Mouse (Mus musculus) liver, embryonic 14.5 days (tissue): ENCODE measurements around the gene Plcd3. TPM values are rescaled to one million over a fixed set of nuclear protein-coding genes. Genes with fewer than 3 reads are reported as not detected.

Experiments
- ATAC-seq: fragments of 200-750 bp; cut with Nextera tagmentation; 2 replicates; pipeline ENCODE4 v1.8.0; 2017; ENCODE audit warnings: moderate number of reproducible peaks, mild to moderate bottlenecking, moderate library complexity; ENCODE audit not compliant: insufficient read depth
- DNase-seq, 3 experiments: peaks; one replicate each; pipeline ENCODE4 v3.0.0-alpha.2; 2012 to 2013; ENCODE audit warnings: low read depth in 3 of 3, low spot score in 3 of 3
- H3K27ac ChIP-seq: fragments of 300-500 bp; sonication (generic); 2 replicates; pipeline ENCODE4 v1.5.1; 2014; ENCODE audit warnings: moderate library complexity, mild to moderate bottlenecking, control low read depth, inconsistent platforms
- H3K27me3 ChIP-seq: fragments of 300-500 bp; sonication (generic); 2 replicates; pipeline ENCODE4 v1.6.1; 2014; ENCODE audit warnings: mild to moderate bottlenecking, low read length, moderate library complexity; ENCODE audit not compliant: control insufficient read depth, insufficient read depth
- H3K36me3 ChIP-seq: fragments of 300-500 bp; sonication (generic); replicated peaks from 2 replicates; pipeline ENCODE4 v1.6.1; 2014; ENCODE audit warnings: low read depth; ENCODE audit not compliant: control insufficient read depth, insufficient read depth
- H3K4me1 ChIP-seq, 2 experiments: fragments of 200-500 bp in 1 of 2; fragments of 300-500 bp in 1 of 2; sonication (generic) in 1 of 2; replicated peaks; 2 replicates each; pipeline ENCODE4 v1.6.1; 2012 to 2014; ENCODE audit warnings: antibody characterized with exemption in 1 of 2, inconsistent platforms in 1 of 2, low read length in 1 of 2; ENCODE audit not compliant: control insufficient read depth in 2 of 2, insufficient read depth in 2 of 2
- H3K4me2 ChIP-seq: fragments of 300-500 bp; sonication (generic); 2 replicates; pipeline ENCODE4 v1.6.1; 2014; ENCODE audit warnings: low read depth, mild to moderate bottlenecking, control low read depth, moderate library complexity
- H3K4me3 ChIP-seq, 2 experiments: fragments of 200-500 bp in 1 of 2; fragments of 300-500 bp in 1 of 2; sonication (generic) in 1 of 2; 2 replicates each; pipeline ENCODE4 v1.5.1; 2012 to 2014; ENCODE audit warnings: low read depth in 2 of 2, low read length in 2 of 2, mild to moderate bottlenecking in 2 of 2, control low read depth in 1 of 2, inconsistent platforms in 1 of 2, moderate library complexity in 1 of 2; ENCODE audit not compliant: insufficient read depth in 1 of 2
- H3K9ac ChIP-seq: fragments of 300-500 bp; sonication (generic); replicated peaks from 2 replicates; pipeline ENCODE4 v1.6.1; 2014; ENCODE audit warnings: mild to moderate bottlenecking, control low read depth, moderate library complexity
- H3K9me3 ChIP-seq: fragments of 300-500 bp; sonication (generic); 2 replicates; pipeline ENCODE4 v1.6.1; 2016; ENCODE audit warnings: low read length, mixed read lengths; ENCODE audit not compliant: control insufficient read depth
- CTCF ChIP-seq: IDR thresholded peaks from 2 replicates; pipeline ENCODE4 v1.5.1; 2016; ENCODE audit warnings: antibody characterized with exemption, low read depth, control low read depth
- EP300 ChIP-seq: IDR thresholded peaks from 2 replicates; pipeline ENCODE4 v1.6.1; 2016; ENCODE audit warnings: antibody characterized with exemption, low read depth
- WGBS: fragments of 180-500 bp; shearing (Covaris S2); extraction: QIAGEN DNeasy Blood & Tissue Kit; methylation state at CpG from one replicate; pipeline ENCODE4 v1.1.7; 2014; ENCODE audit not compliant: insufficient replicate concordance; 5-methylcytosine and 5-hydroxymethylcytosine counted together
- polyA plus RNA-seq, 2 experiments: library from polyadenylated mRNA; depleted of rRNA in 1 of 2; stranded (reverse) in 1 of 2; unstranded in 1 of 2; fragments of >200 nt; fragmentation: Nextera tagmentation in 1 of 2; extraction: Ambion mirVana in 1 of 2; gene quantifications; 2 replicates each; pipeline versions ENCODE4 v1.2.1 to v1.2.3; 2012 to 2014

Plcd3 gene
- polyA plus RNA-seq, 2 experiments, result 0.29 to 0.31 TPM

- H3K9me3 ChIP-seq, result no peaks in the 10 kb centered on the region
- no peak overlapping the region for H3K4me3 ChIP-seq
- no peak overlapping the region for H3K27ac ChIP-seq
- TF ChIP-seq EP300, result no peak
- TF ChIP-seq CTCF, result no peak
- no peak for DNase-seq
- WGBS, result 76% methylated on average over 8 of the region's 8 CpGs
- H3K36me3 ChIP-seq, result peaks cover 46% of the 10 kb centered on the region
- H3K4me2 ChIP-seq, result no peak overlapping the region
- H3K4me1 ChIP-seq, result no peaks in the 10 kb centered on the region
- no peaks in the 10 kb centered on the region for H3K27me3 ChIP-seq
- H3K9ac ChIP-seq, result no peak overlapping the region
- no peak for ATAC-seq
These were observed 55.2 kb downstream of the Plcd3 start for GRCm38 (mm10) chr11:103046286-103046685.

- TF ChIP-seq EP300 (no peak), CTCF (no peak)
These were observed 57.5 kb downstream of the Plcd3 start for GRCm38 (mm10) chr11:103043982-103044381.

DNA sequence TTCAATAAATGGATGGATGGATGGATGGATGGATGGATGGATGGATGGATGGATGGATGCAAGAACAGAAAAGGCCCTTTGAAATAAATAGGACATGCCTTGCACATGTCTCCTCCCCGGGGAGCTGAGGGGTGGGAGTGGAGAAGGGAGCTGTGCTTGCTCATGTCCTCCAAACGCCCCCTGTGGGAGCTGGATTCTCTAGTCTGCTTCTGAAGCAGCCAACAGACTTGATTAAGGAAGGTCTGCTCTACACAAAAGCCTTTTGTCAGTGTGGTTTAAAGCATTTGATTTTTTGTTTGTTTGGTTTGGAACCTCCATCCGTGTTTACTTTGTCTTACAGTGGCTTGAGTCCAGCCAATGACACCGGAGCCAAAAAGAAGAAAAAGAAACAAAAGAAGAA, 58.6 kb downstream of the Plcd3 start:
- Histone ChIP-seq H3K27me3 (no peaks in the 10 kb centered on the region), H3K9me3 (no peaks in the 10 kb centered on the region), H3K4me1 (peaks cover 2 to 6% of the 10 kb centered on the region in 2 experiments; a peak in 1 of 4 replicates), H3K36me3 (peaks cover 36% of the 10 kb centered on the region), H3K4me2 (no peak overlapping the region), H3K9ac (no peak overlapping the region), H3K27ac (no peak overlapping the region), H3K4me3 (no peak overlapping the region)
- no peak for ATAC-seq
- no peak for DNase-seq
- 88% methylated on average over 4 of the region's 4 CpGs for WGBS
- TF ChIP-seq EP300 (no peak), CTCF (no peak)

More at GRCm38 (mm10) chr11:103043982-103044381, 57.5 kb downstream of the Plcd3 start:
- Histone ChIP-seq H3K4me3 (no peak overlapping the region), H3K36me3 (peaks cover 36% of the 10 kb centered on the region), H3K4me1 (peaks cover 2 to 6% of the 10 kb centered on the region in 2 experiments; a peak in 1 of 4 replicates), H3K27ac (no peak overlapping the region), H3K4me2 (no peak overlapping the region), H3K9me3 (no peaks in the 10 kb centered on the region), H3K9ac (no peak overlapping the region), H3K27me3 (no peaks in the 10 kb centered on the region)
- no peak for DNase-seq
- ATAC-seq, result no peak
- 90% methylated on average over 3 of the region's 3 CpGs for WGBS

DNA sequence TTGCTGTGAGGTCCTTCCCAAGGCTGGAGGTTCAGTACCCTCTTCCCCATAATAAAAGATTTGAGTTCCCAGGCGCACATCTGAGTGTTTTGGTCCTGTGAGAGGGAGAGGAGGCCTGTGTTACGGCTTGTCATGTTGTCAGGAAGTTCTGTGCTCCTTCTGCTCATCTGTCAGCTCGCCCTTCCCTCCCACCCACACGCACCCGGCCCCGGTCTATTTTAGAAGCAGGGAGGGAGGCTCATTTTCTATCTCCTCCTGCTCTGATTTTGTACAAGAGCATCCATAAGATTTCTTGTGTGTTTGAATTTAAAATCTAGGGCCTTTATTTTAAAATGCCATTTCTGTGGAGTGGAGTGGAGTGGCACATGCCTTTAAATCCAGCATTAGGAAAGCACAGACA, 63.4 kb downstream of the Plcd3 start:
- DNase-seq, result no peak
- peaks cover under 1% of the 10 kb centered on the region; the same call in 1 of the 2 replicates for H3K36me3 ChIP-seq
- no peaks in the 10 kb centered on the region for H3K27me3 ChIP-seq
- WGBS, result 69% methylated on average over 6 of the region's 6 CpGs
- TF ChIP-seq EP300 (no peak), CTCF (no peak)
- no peak overlapping the region for H3K4me2 ChIP-seq
- H3K9me3 ChIP-seq, result no peaks in the 10 kb centered on the region
- H3K9ac ChIP-seq, result no peak overlapping the region
- H3K27ac ChIP-seq, result no peak overlapping the region
- no peak for ATAC-seq
- H3K4me3 ChIP-seq, result no peak overlapping the region
- peaks cover 2 to 6% of the 10 kb centered on the region in 2 experiments; a peak in 1 of 4 replicates for H3K4me1 ChIP-seq

DNA sequence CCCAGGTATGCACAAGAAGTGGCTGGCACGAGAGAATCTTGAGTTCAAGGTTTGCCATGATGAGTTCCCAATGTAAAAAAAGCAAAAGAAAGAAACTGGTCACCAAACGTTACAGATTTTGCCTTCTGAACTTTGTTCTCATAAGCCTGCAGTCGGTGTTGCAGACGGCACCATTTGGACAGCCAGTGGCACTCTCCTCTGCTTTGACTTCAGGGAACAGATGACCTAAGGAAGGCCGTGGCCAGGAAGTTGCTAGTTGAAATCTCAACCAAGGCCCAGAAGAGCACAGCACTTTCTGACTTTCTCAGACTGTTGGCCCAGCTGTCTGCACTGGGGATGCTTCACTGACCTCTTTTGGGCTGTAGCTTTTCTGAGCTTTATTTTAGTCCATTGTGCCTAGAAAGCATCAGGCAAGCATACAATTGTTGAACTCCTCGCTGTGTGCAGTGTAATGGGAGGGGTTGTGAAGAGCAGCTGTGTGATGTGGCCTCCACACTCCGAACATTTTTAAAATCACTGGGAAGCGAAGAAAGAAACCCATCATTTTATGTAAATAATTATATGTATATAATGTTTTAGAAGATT, 64.5 kb downstream of the Plcd3 start:
- H3K4me3 ChIP-seq, result no peak overlapping the region
- peaks cover 2 to 8% of the 10 kb centered on the region in 2 experiments; a peak in 1 of 4 replicates for H3K4me1 ChIP-seq
- WGBS, result 80% methylated on average over 8 of the region's 8 CpGs
- H3K27ac ChIP-seq, result no peak overlapping the region
- H3K36me3 ChIP-seq, result no peaks in the 10 kb centered on the region
- DNase-seq (no peak), ATAC-seq (no peak)
- no peak overlapping the region for H3K9ac ChIP-seq
- no peak for TF ChIP-seq EP300
- H3K4me2 ChIP-seq, result no peak overlapping the region
- no peaks in the 10 kb centered on the region for H3K27me3 ChIP-seq
- no peaks in the 10 kb centered on the region for H3K9me3 ChIP-seq
